Mouse (Mus musculus): ENCODE results near the gene Col27a1. TPM values are rescaled to one million over a fixed set of nuclear protein-coding genes. Genes with fewer than 3 reads are reported as not detected.

The Col27a1 gene
- polyA plus RNA-seq, 1 experiment from 2014 or later = 9.8 TPM

DNA sequence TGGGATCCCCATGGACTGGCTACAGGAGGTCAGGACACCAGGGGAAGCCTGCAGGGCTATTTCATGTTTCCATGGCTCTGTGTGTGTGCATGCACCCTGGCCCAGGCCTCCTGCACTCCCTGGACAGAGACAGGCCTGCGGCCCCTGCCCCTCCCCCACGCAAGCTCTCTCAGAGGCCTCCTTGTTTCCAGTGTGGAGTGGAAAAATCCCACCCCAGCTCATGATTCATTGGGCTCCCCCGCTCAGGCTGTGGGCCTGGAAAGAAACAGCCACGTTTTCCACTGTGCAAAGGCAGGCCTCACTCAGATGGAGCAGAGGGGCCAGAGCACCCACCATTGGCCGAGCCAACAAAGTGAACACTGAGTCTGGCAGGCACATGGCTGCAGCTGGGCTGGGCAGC lies 15.1 kb downstream of the Col27a1 start:
- no peaks in the 10 kb centered on the region for H3K9me3 ChIP-seq (ENCODE audit: control insufficient read depth, low read length)
- no peak overlapping the region for H3K4me2 ChIP-seq (ENCODE audit: low read depth, severe bottlenecking)
- H3K4me1 ChIP-seq (ENCODE audit: control insufficient read depth, insufficient read depth, low read length) = peaks cover 12% of the 10 kb centered on the region; the same call in 1 of the 2 replicates
- ATAC-seq (ENCODE audit: insufficient number of reproducible peaks, low FRiP score, low TSS enrichment, low read depth) = peak; percentile 63
- no peaks in the 10 kb centered on the region for H3K27me3 ChIP-seq (ENCODE audit: control insufficient read depth, insufficient read depth, low read length)
- no peak overlapping the region for H3K4me3 ChIP-seq (ENCODE audit: low read depth, low read length)
- H3K36me3 ChIP-seq (ENCODE audit: control insufficient read depth, insufficient read depth, low read length) = peaks cover 2% of the 10 kb centered on the region; the same call in 1 of the 2 replicates
- peak overlapping the region; percentile 43; the same call in 1 of the 2 replicates for H3K27ac ChIP-seq (replicated peaks; ENCODE audit: low read depth, low read length)
- DNase-seq (ENCODE audit: low spot score) = peak; percentile 61
- H3K9ac ChIP-seq (ENCODE audit: low read length) = no peak overlapping the region
- 60% methylated on average over 5 of the region's 5 CpGs for WGBS

DNA sequence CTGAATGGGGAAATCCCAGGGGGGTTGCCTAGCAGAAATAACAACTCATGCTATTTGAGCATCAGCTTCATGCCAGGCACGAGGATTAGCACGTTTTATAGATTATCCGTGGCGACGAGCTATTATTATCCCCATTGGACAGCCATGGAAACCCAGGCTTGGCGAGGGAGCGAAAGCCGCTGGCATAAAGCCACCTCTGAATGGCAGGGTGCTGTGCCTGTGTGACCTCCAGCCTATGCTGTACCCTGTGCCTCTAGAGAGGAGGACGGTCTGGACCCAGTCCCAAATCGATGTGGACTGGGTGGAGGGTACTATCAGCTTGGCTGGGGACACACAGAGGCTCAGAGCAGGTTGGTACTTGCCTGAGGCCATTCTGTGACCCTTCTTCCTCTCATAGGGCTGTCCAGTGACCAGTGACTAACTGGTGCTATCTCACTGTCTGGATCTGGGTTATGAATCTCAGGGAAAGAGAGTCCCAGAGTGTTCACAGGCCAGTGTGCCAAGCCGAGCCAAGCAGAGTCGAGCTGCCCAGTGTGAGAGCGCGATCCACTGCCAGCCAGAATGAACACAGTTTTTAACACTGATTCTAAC lies 16.3 kb downstream of the Col27a1 start:
- Histone ChIP-seq H3K4me1 (ENCODE audit: control insufficient read depth, insufficient read depth, low read length) (peaks cover 12% of the 10 kb centered on the region; the same call in 1 of the 2 replicates), H3K36me3 (ENCODE audit: control insufficient read depth, insufficient read depth, low read length) (no peaks in the 10 kb centered on the region), H3K27ac (replicated peaks; ENCODE audit: low read depth, low read length) (no peak overlapping the region), H3K4me3 (ENCODE audit: low read depth, low read length) (no peak overlapping the region), H3K9me3 (ENCODE audit: control insufficient read depth, low read length) (no peaks in the 10 kb centered on the region), H3K9ac (ENCODE audit: low read length) (no peak overlapping the region), H3K4me2 (ENCODE audit: low read depth, severe bottlenecking) (no peak overlapping the region), H3K27me3 (ENCODE audit: control insufficient read depth, insufficient read depth, low read length) (no peaks in the 10 kb centered on the region)
- no peak for ATAC-seq (ENCODE audit: insufficient number of reproducible peaks, low FRiP score, low TSS enrichment, low read depth)
- 87% methylated on average over 14 of the region's 14 CpGs for WGBS
- DNase-seq (ENCODE audit: low spot score) = no peak

DNA sequence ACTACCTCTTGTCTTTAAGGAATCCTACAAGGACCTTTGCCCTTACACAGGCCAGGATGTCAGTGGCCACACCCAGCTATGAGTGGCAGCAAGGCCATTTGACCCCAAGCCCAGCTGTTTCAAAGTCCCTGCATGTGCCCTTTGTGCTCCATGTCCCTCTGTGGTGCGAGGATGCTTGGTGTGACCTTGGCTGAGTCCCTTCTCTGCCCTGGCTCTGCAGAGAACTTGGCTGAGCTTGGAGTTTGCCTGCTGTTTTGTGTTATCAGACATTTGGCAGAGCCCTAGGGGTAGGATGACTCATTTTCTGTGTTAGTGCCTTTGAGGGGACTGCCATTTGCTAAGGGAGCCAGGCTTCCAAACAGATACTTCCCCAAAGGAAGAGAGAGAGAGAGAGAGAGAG lies 17.3 kb downstream of the Col27a1 start:
- Histone ChIP-seq H3K9me3 (ENCODE audit: control insufficient read depth, low read length) (no peaks in the 10 kb centered on the region), H3K27ac (replicated peaks; ENCODE audit: low read depth, low read length) (no peak overlapping the region), H3K4me1 (ENCODE audit: control insufficient read depth, insufficient read depth, low read length) (peaks cover 12% of the 10 kb centered on the region; the same call in 1 of the 2 replicates), H3K4me3 (ENCODE audit: low read depth, low read length) (no peak overlapping the region), H3K9ac (ENCODE audit: low read length) (no peak overlapping the region), H3K4me2 (ENCODE audit: low read depth, severe bottlenecking) (no peak overlapping the region), H3K27me3 (ENCODE audit: control insufficient read depth, insufficient read depth, low read length) (no peaks in the 10 kb centered on the region), H3K36me3 (ENCODE audit: control insufficient read depth, insufficient read depth, low read length) (no peaks in the 10 kb centered on the region)
- 76% methylated on average over 1 of the region's 1 CpGs for WGBS
- ATAC-seq (ENCODE audit: insufficient number of reproducible peaks, low FRiP score, low TSS enrichment, low read depth) (no peak), DNase-seq (ENCODE audit: low spot score) (no peak)

DNA sequence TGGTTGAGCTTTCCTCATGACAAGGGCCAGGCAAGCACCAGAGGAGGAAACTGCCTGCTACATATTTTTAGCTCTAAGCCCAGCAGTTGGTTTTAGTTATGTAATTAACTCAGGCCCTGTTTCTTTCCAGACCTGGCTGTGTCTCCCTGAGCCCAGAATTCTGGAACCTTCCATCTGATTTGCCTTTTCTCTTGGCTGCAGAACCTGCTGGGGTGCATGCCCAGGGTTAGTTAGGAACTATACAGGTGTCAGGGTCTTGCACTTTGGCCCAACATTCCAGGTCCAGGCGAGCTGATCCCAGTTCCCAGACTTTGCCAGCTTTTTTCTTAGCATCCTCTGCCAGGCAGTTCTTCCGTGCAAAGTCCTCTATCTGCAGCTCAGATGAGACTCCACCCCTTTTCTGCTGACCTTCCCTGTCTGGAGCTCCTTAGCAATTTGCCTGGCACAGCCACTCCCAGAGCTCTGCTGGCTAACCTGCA lies 18.8 kb downstream of the Col27a1 start:
- Histone ChIP-seq H3K4me2 (ENCODE audit: low read depth, severe bottlenecking) (no peak overlapping the region), H3K4me3 (ENCODE audit: low read depth, low read length) (no peak overlapping the region), H3K36me3 (ENCODE audit: control insufficient read depth, insufficient read depth, low read length) (no peaks in the 10 kb centered on the region), H3K9ac (ENCODE audit: low read length) (no peak overlapping the region), H3K9me3 (ENCODE audit: control insufficient read depth, low read length) (no peaks in the 10 kb centered on the region), H3K27me3 (ENCODE audit: control insufficient read depth, insufficient read depth, low read length) (no peaks in the 10 kb centered on the region), H3K4me1 (ENCODE audit: control insufficient read depth, insufficient read depth, low read length) (peaks cover 12% of the 10 kb centered on the region; the same call in 1 of the 2 replicates), H3K27ac (replicated peaks; ENCODE audit: low read depth, low read length) (no peak overlapping the region; the same call in 1 of the 2 replicates)
- 55% methylated on average over 2 of the region's 2 CpGs for WGBS
- DNase-seq (ENCODE audit: low spot score) (no peak), ATAC-seq (ENCODE audit: insufficient number of reproducible peaks, low FRiP score, low TSS enrichment, low read depth) (no peak)

DNA sequence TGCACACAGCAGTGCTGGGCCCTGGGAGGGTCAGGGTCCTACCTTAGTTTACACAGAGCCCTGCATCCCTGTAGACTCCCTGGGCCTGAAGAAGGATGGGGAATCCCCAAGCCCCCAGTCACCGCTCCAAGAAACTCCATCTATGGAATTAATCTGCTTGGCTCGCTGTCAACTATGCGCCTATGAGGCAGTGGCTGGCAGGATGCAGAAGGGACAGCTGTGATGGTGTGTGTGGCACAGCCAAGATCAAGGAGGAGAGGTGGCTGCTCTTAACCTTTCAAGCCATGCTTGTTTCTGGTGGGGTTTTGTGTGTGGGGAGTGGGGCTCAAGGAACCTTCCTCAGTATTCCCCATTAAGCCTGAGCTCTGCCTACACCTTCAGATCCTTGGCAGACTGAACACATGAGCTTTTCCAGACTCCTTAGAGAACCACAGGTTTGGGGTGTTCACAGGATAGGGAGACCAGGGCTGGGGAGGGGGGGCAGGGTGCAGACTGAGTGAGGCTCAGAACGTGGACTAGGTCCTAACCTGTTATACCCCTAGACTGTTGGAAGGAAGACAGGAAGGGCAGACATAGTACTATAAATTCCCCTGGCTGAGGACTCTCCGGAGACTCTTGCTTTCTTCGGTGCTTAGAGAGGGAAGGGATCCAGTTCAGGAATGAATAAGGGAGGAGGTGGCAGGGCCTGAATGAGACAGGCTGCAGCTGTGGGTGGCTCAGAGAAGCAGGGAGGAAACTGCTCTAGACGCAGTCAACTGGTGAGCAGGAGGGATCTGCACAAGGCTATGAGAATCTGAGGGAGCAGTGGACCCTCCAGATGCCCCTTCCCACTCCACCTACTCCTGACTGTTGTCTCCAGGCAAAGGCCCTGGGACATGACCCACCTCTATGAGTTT lies 20.0 kb downstream of the Col27a1 start:
- Histone ChIP-seq H3K9ac (ENCODE audit: low read length) (no peak overlapping the region), H3K4me2 (ENCODE audit: low read depth, severe bottlenecking) (no peak overlapping the region), H3K4me1 (ENCODE audit: control insufficient read depth, insufficient read depth, low read length) (peaks cover 14% of the 10 kb centered on the region; the same call in 1 of the 2 replicates), H3K27ac (replicated peaks; ENCODE audit: low read depth, low read length) (no peak overlapping the region), H3K9me3 (ENCODE audit: control insufficient read depth, low read length) (no peaks in the 10 kb centered on the region), H3K27me3 (ENCODE audit: control insufficient read depth, insufficient read depth, low read length) (no peaks in the 10 kb centered on the region), H3K4me3 (ENCODE audit: low read depth, low read length) (no peak overlapping the region), H3K36me3 (ENCODE audit: control insufficient read depth, insufficient read depth, low read length) (no peaks in the 10 kb centered on the region)
- DNase-seq (ENCODE audit: low spot score) (no peak), ATAC-seq (ENCODE audit: insufficient number of reproducible peaks, low FRiP score, low TSS enrichment, low read depth) (no peak)
- WGBS = 81% methylated on average over 7 of the region's 7 CpGs

DNA sequence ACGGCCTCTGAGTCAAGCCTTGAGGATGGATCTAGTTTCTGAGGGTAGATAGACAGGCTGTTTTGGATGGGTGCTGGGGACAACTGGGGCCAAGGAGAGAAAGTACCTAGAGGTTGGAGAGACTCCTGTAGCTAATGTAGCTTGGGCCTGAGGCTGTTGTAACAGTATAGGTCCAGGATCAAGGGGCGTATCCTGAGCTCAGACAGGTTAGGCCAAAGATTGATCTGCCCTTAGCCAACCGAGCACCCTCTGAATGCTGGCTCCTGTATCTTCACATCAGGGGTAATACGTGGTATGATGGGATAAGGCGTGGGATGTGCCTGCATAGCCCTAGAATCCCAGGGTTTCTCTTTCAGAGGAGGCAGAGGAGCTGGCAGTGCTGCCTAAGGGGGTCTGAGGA lies 21.0 kb downstream of the Col27a1 start:
- Histone ChIP-seq H3K27ac (replicated peaks; ENCODE audit: low read depth, low read length) (no peak overlapping the region), H3K9ac (ENCODE audit: low read length) (no peak overlapping the region), H3K27me3 (ENCODE audit: control insufficient read depth, insufficient read depth, low read length) (no peaks in the 10 kb centered on the region), H3K36me3 (ENCODE audit: control insufficient read depth, insufficient read depth, low read length) (no peaks in the 10 kb centered on the region), H3K4me3 (ENCODE audit: low read depth, low read length) (no peak overlapping the region), H3K4me2 (ENCODE audit: low read depth, severe bottlenecking) (no peak overlapping the region), H3K9me3 (ENCODE audit: control insufficient read depth, low read length) (no peaks in the 10 kb centered on the region), H3K4me1 (ENCODE audit: control insufficient read depth, insufficient read depth, low read length) (peaks cover 7% of the 10 kb centered on the region; the same call in 1 of the 2 replicates)
- 86% methylated on average over 5 of the region's 5 CpGs for WGBS
- DNase-seq (ENCODE audit: low spot score) = no peak
- ATAC-seq (ENCODE audit: insufficient number of reproducible peaks, low FRiP score, low TSS enrichment, low read depth) = no peak

DNA sequence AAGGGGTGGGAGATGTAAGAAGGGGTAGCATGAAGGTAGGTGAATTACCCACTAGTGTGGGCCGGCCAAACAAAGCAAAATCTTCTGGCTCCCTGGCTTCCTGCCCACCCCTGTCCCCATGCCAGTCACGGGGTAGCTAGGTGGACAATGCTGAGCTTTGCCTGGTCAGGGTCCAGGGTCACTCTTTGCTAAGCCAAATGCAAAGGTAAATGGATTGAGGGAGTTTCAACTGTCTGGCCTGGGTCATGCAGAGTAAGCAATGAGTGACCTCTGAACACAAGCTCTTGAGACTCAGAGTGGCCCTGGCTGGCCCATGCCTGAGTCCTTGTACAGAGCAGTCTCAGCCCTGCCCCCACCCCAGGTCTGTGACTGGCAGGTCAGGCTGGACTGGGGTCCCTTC lies 22.4 kb downstream of the Col27a1 start:
- peaks cover 6% of the 10 kb centered on the region; the same call in 1 of the 2 replicates for H3K4me1 ChIP-seq (ENCODE audit: control insufficient read depth, insufficient read depth, low read length)

DNA sequence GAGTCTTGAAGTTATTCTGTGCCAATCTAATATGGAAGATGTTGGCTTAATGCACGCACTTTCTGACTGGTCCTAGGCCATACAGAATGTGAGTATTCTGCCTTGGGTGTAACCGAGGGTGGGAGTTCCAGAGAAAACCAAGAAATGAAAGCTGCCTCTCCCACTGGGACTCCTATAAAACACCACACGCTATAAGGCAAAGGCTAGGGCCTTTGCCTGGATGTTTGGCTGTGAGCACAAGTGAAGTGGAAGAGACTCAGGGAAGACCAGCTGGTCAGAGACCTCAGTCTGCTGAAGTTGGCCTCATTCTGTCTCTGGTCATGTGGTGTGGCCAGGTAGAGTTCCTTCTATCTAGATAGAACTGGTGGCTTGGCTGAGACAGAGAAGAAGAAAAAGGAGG lies 23.4 kb downstream of the Col27a1 start:
- no peak overlapping the region for H3K4me2 ChIP-seq (ENCODE audit: low read depth, severe bottlenecking)
- H3K36me3 ChIP-seq (ENCODE audit: control insufficient read depth, insufficient read depth, low read length) = 0 out of 2 replicates have a peak, but pooled peaks cover 4% of the 10 kb centered on the region
- no peak overlapping the region for H3K27ac ChIP-seq (replicated peaks; ENCODE audit: low read depth, low read length)
- no peaks in the 10 kb centered on the region for H3K27me3 ChIP-seq (ENCODE audit: control insufficient read depth, insufficient read depth, low read length)
- no peak for ATAC-seq (ENCODE audit: insufficient number of reproducible peaks, low FRiP score, low TSS enrichment, low read depth)
- H3K9ac ChIP-seq (ENCODE audit: low read length) = no peak overlapping the region
- no peaks in the 10 kb centered on the region for H3K9me3 ChIP-seq (ENCODE audit: control insufficient read depth, low read length)
- DNase-seq (ENCODE audit: low spot score) = no peak
- peaks cover 6% of the 10 kb centered on the region; the same call in 1 of the 2 replicates for H3K4me1 ChIP-seq (ENCODE audit: control insufficient read depth, insufficient read depth, low read length)
- 84% methylated on average over 3 of the region's 3 CpGs for WGBS
- H3K4me3 ChIP-seq (ENCODE audit: low read depth, low read length) = no peak overlapping the region

More for the DNA sequence above, 22.4 kb downstream of the Col27a1 start:
- Histone ChIP-seq H3K27ac (replicated peaks; ENCODE audit: low read depth, low read length) (no peak overlapping the region), H3K4me3 (ENCODE audit: low read depth, low read length) (no peak overlapping the region), H3K36me3 (ENCODE audit: control insufficient read depth, insufficient read depth, low read length) (0 out of 2 replicates have a peak, but pooled peaks cover 2% of the 10 kb centered on the region), H3K27me3 (ENCODE audit: control insufficient read depth, insufficient read depth, low read length) (no peaks in the 10 kb centered on the region), H3K9ac (ENCODE audit: low read length) (no peak overlapping the region), H3K9me3 (ENCODE audit: control insufficient read depth, low read length) (no peaks in the 10 kb centered on the region), H3K4me2 (ENCODE audit: low read depth, severe bottlenecking) (no peak overlapping the region)
- ATAC-seq (ENCODE audit: insufficient number of reproducible peaks, low FRiP score, low TSS enrichment, low read depth) (no peak), DNase-seq (ENCODE audit: low spot score) (no peak)
- WGBS = 87% methylated on average over 2 of the region's 2 CpGs

Measured in limb, embryonic 11.5 days (tissue).